Mouse (Mus musculus) MEL (cell line): Measurements from ENCODE around the gene Hgd. TPM values are rescaled to one million over a fixed set of nuclear protein-coding genes. Genes with fewer than 3 reads are reported as not detected.

Experiments used
- DNase-seq: peaks from one replicate; pipeline ENCODE4 v3.0.0; 2011; ENCODE audit warnings: low read depth, low spot score
- H3K27ac ChIP-seq: 2 replicates; pipeline ENCODE4 v1.5.1; 2012; ENCODE audit warnings: low read depth, mild to moderate bottlenecking, control low read depth, low read length, moderate library complexity; ENCODE audit not compliant: control insufficient read depth
- H3K27me3 ChIP-seq, 2 experiments: fragments of 150-350 bp in 1 of 2; sonication (generic) in 1 of 2; 2 replicates each; pipeline ENCODE4 v1.6.1; 2012; ENCODE audit warnings: low read length in 2 of 2, mild to moderate bottlenecking in 2 of 2, improper control_type of control experiment in 1 of 2, moderate library complexity in 1 of 2; ENCODE audit not compliant: insufficient read depth in 2 of 2, control insufficient read depth in 1 of 2
- H3K36me3 ChIP-seq, 2 experiments: 2 replicates each; pipeline ENCODE4 v1.6.1; 2012 to 2014; ENCODE audit warnings: low read length in 2 of 2, improper control_type of control experiment in 1 of 2, inconsistent platforms in 1 of 2, mild to moderate bottlenecking in 1 of 2; ENCODE audit not compliant: insufficient read depth in 2 of 2, control insufficient read depth in 1 of 2
- H3K4me1 ChIP-seq, 2 experiments: fragments of 150-350 bp in 1 of 2; sonication (generic) in 1 of 2; 2 replicates each; pipeline ENCODE4 v1.6.1; 2012; ENCODE audit warnings: low read length in 2 of 2, improper control_type of control experiment in 1 of 2, mild to moderate bottlenecking in 1 of 2; ENCODE audit not compliant: insufficient read depth in 2 of 2, control insufficient read depth in 1 of 2
- H3K4me3 ChIP-seq, 2 experiments: fragments of 150-350 bp in 1 of 2; sonication (generic) in 1 of 2; 2 replicates each; pipeline ENCODE4 v1.5.1; 2012; ENCODE audit warnings: low read depth in 2 of 2, low read length in 2 of 2, mild to moderate bottlenecking in 2 of 2, moderate library complexity in 2 of 2, control low read depth in 1 of 2, improper control_type of control experiment in 1 of 2; ENCODE audit not compliant: control insufficient read depth in 1 of 2, insufficient read depth in 1 of 2
- H3K79me2 ChIP-seq: 2 replicates; pipeline ENCODE4 v1.6.1; 2012; ENCODE audit warnings: mild to moderate bottlenecking, low read length, moderate library complexity; ENCODE audit not compliant: control insufficient read depth, poor library complexity, insufficient read depth
- H3K9ac ChIP-seq: 2 replicates; pipeline ENCODE4 v1.6.1; 2012; ENCODE audit warnings: low read depth, mild to moderate bottlenecking, control low read depth, low read length, moderate library complexity; ENCODE audit not compliant: control insufficient read depth, poor library complexity, severe bottlenecking
- H3K9me3 ChIP-seq: fragments of 150-350 bp; sonication (generic); replicated peaks from 2 replicates; pipeline ENCODE4 v1.6.1; 2012; ENCODE audit warnings: mild to moderate bottlenecking, low read length, improper control_type of control experiment, moderate library complexity; ENCODE audit not compliant: insufficient read depth
- CHD1 ChIP-seq: IDR thresholded peaks from 2 replicates; pipeline ENCODE4 v1.6.1; 2012; ENCODE audit warnings: low read depth, mild to moderate bottlenecking, inconsistent platforms, low read length, improper control_type of control experiment
- CHD2 ChIP-seq: IDR thresholded peaks from 2 replicates; pipeline ENCODE4 v1.6.1; 2011; ENCODE audit warnings: low read length, improper control_type of control experiment
- ELF1 ChIP-seq: IDR thresholded peaks from 2 replicates; pipeline ENCODE4 v1.6.1; 2014; ENCODE audit warnings: low read depth, mild to moderate bottlenecking, inconsistent platforms, low read length, improper control_type of control experiment, moderate library complexity
- ETS1 ChIP-seq: IDR thresholded peaks from 2 replicates; pipeline ENCODE4 v1.6.1; 2012; ENCODE audit warnings: low read depth, mild to moderate bottlenecking, inconsistent platforms, low read length, improper control_type of control experiment, moderate library complexity
- GABPA ChIP-seq: IDR thresholded peaks from 2 replicates; pipeline ENCODE4 v1.6.1; 2012; ENCODE audit warnings: low read depth, mild to moderate bottlenecking, inconsistent platforms, low read length, improper control_type of control experiment, moderate library complexity
- GATA1 ChIP-seq: IDR thresholded peaks from 2 replicates; pipeline ENCODE4 v1.6.1; 2011; ENCODE audit warnings: low read depth, low read length, improper control_type of control experiment
- HCFC1 ChIP-seq: IDR thresholded peaks from 2 replicates; pipeline ENCODE4 v1.6.1; 2012; ENCODE audit warnings: low read depth, mild to moderate bottlenecking, inconsistent platforms, low read length, improper control_type of control experiment, moderate library complexity
- KAT2A ChIP-seq: conservative IDR thresholded peaks from 2 replicates; pipeline ENCODE4 v1.6.1; 2012; ENCODE audit warnings: low read depth, low read length, improper control_type of control experiment, inconsistent platforms
- MXI1 ChIP-seq: IDR thresholded peaks from 2 replicates; pipeline ENCODE4 v1.6.1; 2011; ENCODE audit warnings: mild to moderate bottlenecking, low read depth, low read length, improper control_type of control experiment
- MYB ChIP-seq: IDR thresholded peaks from 2 replicates; pipeline ENCODE4 v1.6.1; 2011; ENCODE audit warnings: mild to moderate bottlenecking, low read depth, low read length, improper control_type of control experiment
- POLR2A ChIP-seq, 2 experiments: IDR thresholded peaks; 2 replicates each; pipeline ENCODE4 v1.6.1; 2011 to 2012; ENCODE audit warnings: low read length in 2 of 2, mild to moderate bottlenecking in 2 of 2, control low read depth in 1 of 2, improper control_type of control experiment in 1 of 2, low read depth in 1 of 2, moderate library complexity in 1 of 2; ENCODE audit not compliant: control insufficient read depth in 1 of 2, insufficient read depth in 1 of 2, poor library complexity in 1 of 2
- POLR2AphosphoS2 ChIP-seq: IDR thresholded peaks from 2 replicates; pipeline ENCODE4 v1.6.1; 2011; ENCODE audit warnings: low read length, improper control_type of control experiment
- RAD21 ChIP-seq: IDR thresholded peaks from 2 replicates; pipeline ENCODE4 v1.6.1; 2011; ENCODE audit warnings: mild to moderate bottlenecking, low read depth, low read length, improper control_type of control experiment
- RCOR1 ChIP-seq: IDR thresholded peaks from 2 replicates; pipeline ENCODE4 v1.6.1; 2012; ENCODE audit warnings: low read depth, mild to moderate bottlenecking, inconsistent platforms, low read length, improper control_type of control experiment
- SMC3 ChIP-seq: IDR thresholded peaks from 2 replicates; pipeline ENCODE4 v1.6.1; 2011; ENCODE audit warnings: low read depth, low read length, improper control_type of control experiment
- TAL1 ChIP-seq: IDR thresholded peaks from 2 replicates; pipeline ENCODE4 v1.6.1; 2012; ENCODE audit warnings: mild to moderate bottlenecking, inconsistent platforms, low read length, moderate library complexity, mixed read lengths
- ZKSCAN1 ChIP-seq: IDR thresholded peaks from 2 replicates; pipeline ENCODE4 v1.6.1; 2012; ENCODE audit warnings: low read depth, mild to moderate bottlenecking, inconsistent platforms, low read length, improper control_type of control experiment, moderate library complexity
- polyA plus RNA-seq, 2 experiments: library from polyadenylated mRNA; stranded (reverse) in 1 of 2; unstranded in 1 of 2; fragments of >175 nt in 1 of 2; fragments of >200 nt in 1 of 2; gene quantifications; 2 replicates each; pipeline versions ENCODE4 v1.2.1 to v1.2.4; 2012; ENCODE audit warnings: low replicate concordance in 2 of 2, low read depth in 1 of 2; ENCODE audit not compliant: insufficient read length in 2 of 2, insufficient read depth in 1 of 2, missing spikeins in 1 of 2
- total RNA-seq: library from RNA; depleted of rRNA; stranded (reverse); fragments of 300-350 nt; gene quantifications from 2 replicates; pipeline ENCODE4 v1.2.3, GENCODE M21; 2012

Hgd gene
- total and polyA plus RNA-seq, 3 experiments: not detected

GRCm38 (mm10) chr16:37591551-37591950 is 11.6 kb downstream of the Hgd start:
- no peak overlapping the region for H3K27ac ChIP-seq
- H3K9ac ChIP-seq: no peak overlapping the region
- no peaks in the 10 kb centered on the region for H3K36me3 ChIP-seq
- TF ChIP-seq KAT2A (no peak), CHD2 (no peak), HCFC1 (no peak), SMC3 (no peak), ETS1 (no peak)
- H3K79me2 ChIP-seq: no peaks in the 10 kb centered on the region
- H3K9me3 ChIP-seq: no peaks in the 10 kb centered on the region
- H3K4me1 ChIP-seq: no peaks in the 10 kb centered on the region
- DNase-seq: no peak
- H3K27me3 ChIP-seq: no peaks in the 10 kb centered on the region; a peak in 2 of 4 replicates
- no peak overlapping the region for H3K4me3 ChIP-seq

GRCm38 (mm10) chr16:37597412-37597811 is 17.5 kb downstream of the Hgd start:
- peak; percentile 12 for DNase-seq
- no peak overlapping the region for H3K9ac ChIP-seq
- peaks cover 0 to 2% of the 10 kb centered on the region in 2 experiments; a peak in 1 of 4 replicates for H3K27me3 ChIP-seq
- no peaks in the 10 kb centered on the region for H3K36me3 ChIP-seq
- TF ChIP-seq SMC3 (no peak), GABPA (no peak), POLR2A (IDR thresholded peaks at IDR 0.05; ENCODE audit: control insufficient read depth in 1 of 2, insufficient read depth in 1 of 2, low read depth in 1 of 2, low read length in 2 of 2, poor library complexity in 1 of 2) (no peak), CHD1 (no peak), RCOR1 (no peak), ZKSCAN1 (no peak), ELF1 (no peak), MYB (no peak)
- H3K4me3 ChIP-seq: peak overlapping the region in 1 of 2 experiments; percentile 11; a peak in 1 of 4 replicates
- no peak overlapping the region for H3K27ac ChIP-seq
- no peaks in the 10 kb centered on the region for H3K79me2 ChIP-seq
- no peaks in the 10 kb centered on the region for H3K9me3 ChIP-seq
- no peaks in the 10 kb centered on the region for H3K4me1 ChIP-seq

GRCm38 (mm10) chr16:37598463-37598862 is 18.5 kb downstream of the Hgd start:
- Histone ChIP-seq H3K27me3 (peaks cover 0 to 5% of the 10 kb centered on the region in 2 experiments; a peak in 2 of 4 replicates), H3K27ac (no peak overlapping the region), H3K36me3 (no peaks in the 10 kb centered on the region), H3K4me1 (no peaks in the 10 kb centered on the region), H3K79me2 (no peaks in the 10 kb centered on the region)
- no peak for DNase-seq
- TF ChIP-seq MXI1 (no peak), TAL1 (no peak), SMC3 (no peak), RAD21 (no peak), GATA1 (no peak), KAT2A (no peak), POLR2AphosphoS2 (no peak)
- TF ChIP-seq, all 39 proteins: peak for 0
- no peak overlapping the region for H3K4me3 ChIP-seq
- H3K9ac ChIP-seq: no peak overlapping the region
- no peaks in the 10 kb centered on the region for H3K9me3 ChIP-seq
